Mouse (Mus musculus): ENCODE data around the gene Rnf207. TPM values are rescaled to one million over a fixed set of nuclear protein-coding genes. Genes with fewer than 3 reads are reported as not detected.

Rnf207 gene
- polyA plus RNA-seq, 1 experiment from 2014 or later = 8.4 TPM

DNA sequence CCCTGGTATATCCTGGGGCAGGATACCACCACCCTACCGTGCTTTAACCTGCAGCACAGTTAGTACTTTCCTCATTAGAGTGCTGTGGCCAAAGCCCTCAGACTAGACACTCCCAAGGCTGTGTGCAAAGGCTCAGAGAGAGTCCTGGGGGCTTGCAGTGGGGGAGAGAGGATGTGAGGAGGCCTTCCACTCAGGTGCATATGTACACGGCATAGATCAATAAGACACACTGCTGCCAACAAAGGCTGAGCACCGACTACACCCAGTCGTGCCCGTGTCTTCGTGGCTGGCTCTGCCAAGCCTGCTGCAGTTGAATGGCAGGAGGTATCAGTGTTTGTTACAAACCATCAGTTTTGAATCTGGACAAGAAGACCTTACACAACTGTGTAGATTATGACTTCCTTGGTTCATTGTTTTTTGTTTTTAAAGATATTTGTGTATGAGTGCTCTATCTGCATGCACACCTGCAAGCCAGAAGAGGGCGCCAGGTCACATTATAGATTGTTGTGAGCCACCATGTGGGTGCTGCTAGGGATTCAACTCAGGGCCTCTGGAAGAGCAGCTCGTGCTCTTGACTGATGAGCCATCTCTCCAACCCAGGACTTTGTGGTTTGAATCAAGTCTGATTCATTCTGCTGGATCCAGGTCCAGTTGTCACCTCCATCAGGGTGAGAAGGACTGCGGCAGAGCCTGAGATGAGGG lies 53.8 kb downstream of the Rnf207 start:
- Histone ChIP-seq H3K4me2 (ENCODE audit: low read depth, low read length) (no peak overlapping the region), H3K9me3 (ENCODE audit: control insufficient read depth, low read length) (no peaks in the 10 kb centered on the region), H3K4me1 (ENCODE audit: control insufficient read depth, insufficient read depth, low read length) (0 out of 2 replicates have a peak, but pooled peaks cover 4% of the 10 kb centered on the region), H3K9ac (replicated peaks; ENCODE audit: low read depth, low read length) (no peak overlapping the region), H3K27ac (ENCODE audit: low read depth, low read length) (no peak overlapping the region), H3K36me3 (ENCODE audit: control insufficient read depth, insufficient read depth, low read length) (no peaks in the 10 kb centered on the region), H3K4me3 (ENCODE audit: low read depth, low read length) (no peak overlapping the region), H3K27me3 (ENCODE audit: control insufficient read depth, insufficient read depth, low read length) (no peaks in the 10 kb centered on the region)
- ATAC-seq (ENCODE audit: low read depth) = no peak
- 87% methylated on average over 9 of the region's 9 CpGs for WGBS

DNA sequence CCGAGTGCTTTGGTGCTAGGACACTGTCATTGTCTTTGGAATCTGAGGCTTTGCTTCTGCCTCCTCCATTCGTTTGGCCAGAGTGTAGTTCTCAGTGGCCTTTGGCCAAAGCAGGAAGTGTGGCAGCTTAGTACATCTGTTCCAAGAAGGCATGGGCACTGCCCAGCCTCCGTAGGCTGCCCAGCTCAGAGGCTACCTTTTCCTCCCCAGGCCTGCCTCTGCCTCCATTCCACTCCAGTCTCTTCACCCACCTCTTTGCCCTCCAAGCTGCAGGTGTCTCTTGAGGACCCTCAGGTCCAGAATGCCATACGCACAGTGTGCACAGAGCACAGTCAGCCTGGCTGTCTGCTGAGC lies 54.6 kb downstream of the Rnf207 start:
- H3K36me3 ChIP-seq (ENCODE audit: control insufficient read depth, insufficient read depth, low read length) = no peaks in the 10 kb centered on the region
- no peaks in the 10 kb centered on the region for H3K9me3 ChIP-seq (ENCODE audit: control insufficient read depth, low read length)
- H3K9ac ChIP-seq (replicated peaks; ENCODE audit: low read depth, low read length) = no peak overlapping the region
- H3K27ac ChIP-seq (ENCODE audit: low read depth, low read length) = no peak overlapping the region
- H3K4me3 ChIP-seq (ENCODE audit: low read depth, low read length) = no peak overlapping the region
- no peaks in the 10 kb centered on the region for H3K27me3 ChIP-seq (ENCODE audit: control insufficient read depth, insufficient read depth, low read length)
- H3K4me2 ChIP-seq (ENCODE audit: low read depth, low read length) = no peak overlapping the region
- 0 out of 2 replicates have a peak, but pooled peaks cover 4% of the 10 kb centered on the region for H3K4me1 ChIP-seq (ENCODE audit: control insufficient read depth, insufficient read depth, low read length)
- no peak for ATAC-seq (ENCODE audit: low read depth)
- 52% methylated on average over 4 of the region's 4 CpGs for WGBS

DNA sequence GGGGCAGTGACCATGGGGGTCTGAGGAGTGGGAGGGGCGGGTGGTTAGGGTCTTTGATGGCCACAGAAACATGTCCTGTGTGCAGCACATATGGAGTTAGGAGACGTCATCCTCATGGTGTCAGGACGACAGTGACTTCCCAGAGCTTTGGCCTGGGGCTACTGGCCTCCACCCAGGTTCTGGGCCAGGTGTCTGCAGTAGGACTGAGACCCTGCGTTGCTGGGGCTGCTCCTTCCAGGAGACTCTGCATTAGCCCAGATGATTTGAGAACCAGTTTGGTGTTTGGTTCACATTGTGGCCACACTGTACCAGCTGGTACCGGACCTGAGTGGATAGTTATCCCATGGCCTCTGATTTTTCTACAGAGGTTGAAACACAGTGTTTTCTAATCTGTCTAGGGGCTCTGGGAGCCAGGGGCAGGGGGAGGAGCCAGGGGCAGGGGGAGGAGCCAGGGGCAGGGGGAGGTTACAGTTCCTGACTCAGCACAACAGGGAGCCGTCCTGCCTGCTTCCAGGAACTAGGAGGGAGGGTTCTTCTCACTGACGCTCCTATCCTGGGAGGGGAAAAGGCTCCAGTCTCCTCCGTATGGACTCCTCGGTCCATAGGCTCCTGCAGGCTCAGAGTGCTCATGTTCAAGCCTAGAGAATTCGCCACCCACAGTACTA lies 55.1 kb downstream of the Rnf207 start:
- H3K4me1 ChIP-seq (ENCODE audit: control insufficient read depth, insufficient read depth, low read length) = 0 out of 2 replicates have a peak, but pooled peaks cover 4% of the 10 kb centered on the region
- no peak for ATAC-seq (ENCODE audit: low read depth)
- no peak overlapping the region for H3K4me3 ChIP-seq (ENCODE audit: low read depth, low read length)
- H3K9ac ChIP-seq (replicated peaks; ENCODE audit: low read depth, low read length) = no peak overlapping the region
- no peak overlapping the region for H3K27ac ChIP-seq (ENCODE audit: low read depth, low read length)
- H3K27me3 ChIP-seq (ENCODE audit: control insufficient read depth, insufficient read depth, low read length) = no peaks in the 10 kb centered on the region
- H3K4me2 ChIP-seq (ENCODE audit: low read depth, low read length) = no peak overlapping the region
- 34% methylated on average over 10 of the region's 10 CpGs for WGBS
- H3K36me3 ChIP-seq (ENCODE audit: control insufficient read depth, insufficient read depth, low read length) = no peaks in the 10 kb centered on the region
- H3K9me3 ChIP-seq (ENCODE audit: control insufficient read depth, low read length) = no peaks in the 10 kb centered on the region

DNA sequence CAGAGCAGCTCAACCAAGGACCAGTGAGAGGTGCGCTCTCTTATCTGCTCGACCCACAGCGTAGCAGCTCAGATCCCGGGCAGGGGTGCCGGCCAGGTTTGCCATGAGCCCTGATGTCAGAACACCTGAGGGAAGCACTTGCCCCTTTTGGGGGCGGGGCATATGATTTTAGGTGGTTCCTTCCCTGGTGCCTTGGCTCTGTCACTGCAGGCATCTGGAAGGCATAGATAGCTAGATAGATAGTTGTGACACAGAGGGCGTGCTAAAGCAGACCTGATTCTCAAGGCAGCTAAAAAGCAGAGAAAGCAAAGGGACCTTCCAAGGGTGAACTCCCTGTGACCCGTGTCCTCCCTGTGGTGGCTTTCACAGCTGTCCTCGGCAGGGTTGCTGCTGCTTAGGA lies 55.7 kb downstream of the Rnf207 start:
- H3K4me1 ChIP-seq (ENCODE audit: control insufficient read depth, insufficient read depth, low read length) = 0 out of 2 replicates have a peak, but pooled peaks cover 4% of the 10 kb centered on the region
- H3K9ac ChIP-seq (replicated peaks; ENCODE audit: low read depth, low read length) = no peak overlapping the region
- H3K4me2 ChIP-seq (ENCODE audit: low read depth, low read length) = no peak overlapping the region
- H3K36me3 ChIP-seq (ENCODE audit: control insufficient read depth, insufficient read depth, low read length) = no peaks in the 10 kb centered on the region
- 68% methylated on average over 9 of the region's 9 CpGs for WGBS
- H3K27ac ChIP-seq (ENCODE audit: low read depth, low read length) = no peak overlapping the region
- no peaks in the 10 kb centered on the region for H3K9me3 ChIP-seq (ENCODE audit: control insufficient read depth, low read length)
- no peaks in the 10 kb centered on the region for H3K27me3 ChIP-seq (ENCODE audit: control insufficient read depth, insufficient read depth, low read length)
- no peak overlapping the region for H3K4me3 ChIP-seq (ENCODE audit: low read depth, low read length)
- ATAC-seq (ENCODE audit: low read depth) = no peak

DNA sequence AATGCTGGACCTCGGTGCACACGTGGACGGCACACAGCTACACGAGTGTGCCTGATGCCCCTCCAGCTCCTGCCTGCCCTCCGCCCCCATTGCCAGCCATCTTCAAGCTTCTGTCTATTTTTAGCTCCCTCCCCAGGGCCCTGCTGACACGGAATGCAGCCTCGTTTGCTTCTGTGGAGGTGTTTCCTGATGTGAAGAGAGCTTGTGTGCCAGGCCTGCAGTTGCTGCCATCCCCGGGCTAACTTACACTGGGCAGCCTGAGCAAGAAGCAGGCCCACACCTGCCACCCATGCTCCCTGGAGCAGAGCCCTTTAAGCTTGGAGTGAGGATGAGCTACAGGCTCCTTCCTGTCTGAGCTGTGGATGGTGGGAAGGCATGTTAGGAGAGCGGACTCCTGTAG lies 56.6 kb downstream of the Rnf207 start:
- H3K4me3 ChIP-seq (ENCODE audit: low read depth, low read length) = no peak overlapping the region
- no peaks in the 10 kb centered on the region for H3K27me3 ChIP-seq (ENCODE audit: control insufficient read depth, insufficient read depth, low read length)
- H3K36me3 ChIP-seq (ENCODE audit: control insufficient read depth, insufficient read depth, low read length) = no peaks in the 10 kb centered on the region
- WGBS = 77% methylated on average over 9 of the region's 9 CpGs
- H3K27ac ChIP-seq (ENCODE audit: low read depth, low read length) = no peak overlapping the region
- H3K9ac ChIP-seq (replicated peaks; ENCODE audit: low read depth, low read length) = no peak overlapping the region
- H3K4me2 ChIP-seq (ENCODE audit: low read depth, low read length) = no peak overlapping the region
- H3K4me1 ChIP-seq (ENCODE audit: control insufficient read depth, insufficient read depth, low read length) = 0 out of 2 replicates have a peak, but pooled peaks cover 4% of the 10 kb centered on the region
- no peaks in the 10 kb centered on the region for H3K9me3 ChIP-seq (ENCODE audit: control insufficient read depth, low read length)
- no peak for ATAC-seq (ENCODE audit: low read depth)

DNA sequence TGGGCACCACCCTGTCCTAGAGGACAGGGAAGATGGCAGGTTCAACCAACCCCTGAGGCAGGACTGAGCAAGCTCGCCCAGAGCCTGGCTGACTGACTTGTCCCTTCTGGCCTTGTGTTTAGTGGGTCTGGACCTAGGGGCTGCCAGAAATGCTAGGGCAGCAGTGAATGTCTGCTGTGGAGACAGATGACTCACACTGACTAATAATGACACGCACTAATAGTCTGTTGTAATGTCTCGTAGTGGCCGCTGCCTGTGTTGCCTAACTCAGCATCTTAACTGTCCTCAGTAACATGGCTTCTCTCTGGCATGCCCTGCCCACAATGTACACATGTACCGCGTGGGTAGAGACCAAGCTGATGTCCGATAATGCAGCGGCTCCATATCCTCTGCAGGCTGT lies 58.3 kb downstream of the Rnf207 start:
- WGBS = 93% methylated on average over 8 of the region's 8 CpGs

DNA sequence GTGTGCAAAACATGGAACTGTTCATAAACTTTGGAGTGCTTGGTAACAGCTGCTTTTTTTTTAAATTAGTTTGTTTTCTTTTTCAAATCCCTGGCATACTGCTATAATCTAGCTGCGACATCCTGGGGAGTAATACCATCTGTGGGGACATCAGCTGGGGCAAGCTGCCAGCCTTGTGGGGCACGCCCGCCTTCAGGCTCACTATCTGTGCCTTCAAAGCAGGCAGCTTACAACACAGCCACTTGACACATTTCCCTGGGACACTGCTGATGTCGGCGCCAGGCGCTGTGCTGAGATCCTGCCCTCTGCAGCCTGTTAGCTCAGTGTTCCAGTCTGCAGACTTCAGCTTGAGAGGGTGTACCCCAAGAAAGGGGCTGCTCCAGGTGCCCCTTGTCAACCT lies 61.7 kb downstream of the Rnf207 start:
- 60% methylated on average over 6 of the region's 6 CpGs for WGBS

More for the DNA sequence above, 58.3 kb downstream of the Rnf207 start:
- ATAC-seq (ENCODE audit: low read depth) = no peak
- Histone ChIP-seq H3K4me2 (ENCODE audit: low read depth, low read length) (no peak overlapping the region), H3K36me3 (ENCODE audit: control insufficient read depth, insufficient read depth, low read length) (no peaks in the 10 kb centered on the region), H3K9ac (replicated peaks; ENCODE audit: low read depth, low read length) (no peak overlapping the region), H3K27me3 (ENCODE audit: control insufficient read depth, insufficient read depth, low read length) (no peaks in the 10 kb centered on the region), H3K27ac (ENCODE audit: low read depth, low read length) (no peak overlapping the region), H3K4me3 (ENCODE audit: low read depth, low read length) (no peak overlapping the region), H3K4me1 (ENCODE audit: control insufficient read depth, insufficient read depth, low read length) (0 out of 2 replicates have a peak, but pooled peaks cover 4% of the 10 kb centered on the region), H3K9me3 (ENCODE audit: control insufficient read depth, low read length) (no peaks in the 10 kb centered on the region)

More for the DNA sequence above, 61.7 kb downstream of the Rnf207 start:
- Histone ChIP-seq H3K9me3 (ENCODE audit: control insufficient read depth, low read length) (no peaks in the 10 kb centered on the region), H3K27me3 (ENCODE audit: control insufficient read depth, insufficient read depth, low read length) (no peaks in the 10 kb centered on the region), H3K9ac (replicated peaks; ENCODE audit: low read depth, low read length) (no peak overlapping the region), H3K4me3 (ENCODE audit: low read depth, low read length) (no peak overlapping the region), H3K4me2 (ENCODE audit: low read depth, low read length) (no peak overlapping the region), H3K36me3 (ENCODE audit: control insufficient read depth, insufficient read depth, low read length) (no peaks in the 10 kb centered on the region), H3K4me1 (ENCODE audit: control insufficient read depth, insufficient read depth, low read length) (no peaks in the 10 kb centered on the region), H3K27ac (ENCODE audit: low read depth, low read length) (no peak overlapping the region)
- ATAC-seq (ENCODE audit: low read depth) = no peak

Other genes with a start within 250 kb of the Rnf207 start
- gene Plekhg5, start 246.5 kb downstream of the Rnf207 start, polyA plus RNA-seq (2014; fragmentation: Nextera tagmentation; extraction: Ambion mirVana) = 9.6 and 11.7 TPM in 2 replicates
- gene Tnfrsf25, start 203.1 kb downstream of the Rnf207 start, polyA plus RNA-seq (2014; fragmentation: Nextera tagmentation; extraction: Ambion mirVana) = 0.54 and 1.1 TPM in 2 replicates
- gene Espn, start 166.6 kb downstream of the Rnf207 start, polyA plus RNA-seq (2014; fragmentation: Nextera tagmentation; extraction: Ambion mirVana) = 0.52 and 0.64 TPM in 2 replicates
- gene Hes2, start 160.1 kb downstream of the Rnf207 start, polyA plus RNA-seq (2014; fragmentation: Nextera tagmentation; extraction: Ambion mirVana) = not detected in 2 replicates
- 332 and 348 TPM in 2 replicates for gene Acot7, start 140.9 kb downstream of the Rnf207 start, polyA plus RNA-seq (2014; fragmentation: Nextera tagmentation; extraction: Ambion mirVana)
- 18.5 and 19.3 TPM in 2 replicates for gene Gpr153, start 44.8 kb downstream of the Rnf207 start, polyA plus RNA-seq (2014; fragmentation: Nextera tagmentation; extraction: Ambion mirVana)
- 0.36 and 0.68 TPM in 2 replicates for gene Hes3, start 27.3 kb downstream of the Rnf207 start, polyA plus RNA-seq (2014; fragmentation: Nextera tagmentation; extraction: Ambion mirVana)
- gene Icmt, start 21.8 kb downstream of the Rnf207 start, polyA plus RNA-seq (2014; fragmentation: Nextera tagmentation; extraction: Ambion mirVana) = 16.6 and 24.9 TPM in 2 replicates
- gene Rpl22, start 6.7 kb upstream of the Rnf207 start, polyA plus RNA-seq (2014; fragmentation: Nextera tagmentation; extraction: Ambion mirVana) = 150 and 173 TPM in 2 replicates
- gene Chd5, start 19.7 kb upstream of the Rnf207 start, polyA plus RNA-seq (2014; fragmentation: Nextera tagmentation; extraction: Ambion mirVana) = 38.4 and 48.5 TPM in 2 replicates
- 4.2 and 4.8 TPM in 2 replicates for gene Nphp4, start 157.7 kb upstream of the Rnf207 start, polyA plus RNA-seq (2014; fragmentation: Nextera tagmentation; extraction: Ambion mirVana)
- 18.3 and 31.1 TPM in 2 replicates for gene Kcnab2, start 158.9 kb upstream of the Rnf207 start, polyA plus RNA-seq (2014; fragmentation: Nextera tagmentation; extraction: Ambion mirVana)

All from neural tube, embryonic 14.5 days (tissue).